Mouse (Mus musculus): ENCODE measurements around the gene Egln2.
A peak's percentile ranks its signal among the peaks of the same experiment; 100 is the strongest.

Egln2 gene

GRCm38 (mm10) chr7:27166614-27167474 lies at the start of gene Egln2:
Gene Egln2 (minus strand): TSS chr7:27166802.
- peak; percentile 95 to 97 for DNase-seq

GRCm38 (mm10) chr7:27212626-27213025 lies 46.0 kb upstream of the Egln2 start:
- no peak for DNase-seq

GRCm38 (mm10) chr7:27203730-27204449 lies 37.3 kb upstream of the Egln2 start:
- DNase-seq: peak; percentile 52 to 54

GRCm38 (mm10) chr7:27198779-27199178 lies 32.2 kb upstream of the Egln2 start:
- DNase-seq: no peak

- DNase-seq: no peak
Measured at GRCm38 (mm10) chr7:27198355-27198754, 31.8 kb upstream of the Egln2 start.

GRCm38 (mm10) chr7:27197634-27198033 lies 31.0 kb upstream of the Egln2 start:
- DNase-seq: no peak

- no peak for DNase-seq
Measured at GRCm38 (mm10) chr7:27197136-27197535, 30.5 kb upstream of the Egln2 start.

- DNase-seq: peak; percentile 92 to 95
Measured at GRCm38 (mm10) chr7:27195681-27196611, 29.3 kb upstream of the Egln2 start, which contains the start of the genes BC024978 and Snrpa. Gene BC024978 (plus strand): TSS chr7:27195781. Gene Snrpa (minus strand): TSS chr7:27196271.

- DNase-seq: no peak
Measured at GRCm38 (mm10) chr7:27193731-27194130, 27.1 kb upstream of the Egln2 start.

- no peak for DNase-seq
Measured at GRCm38 (mm10) chr7:27192434-27192833, 25.8 kb upstream of the Egln2 start.

- DNase-seq: no peak
Measured at GRCm38 (mm10) chr7:27189271-27189931, 22.8 kb upstream of the Egln2 start.

- no peak for DNase-seq
Measured at GRCm38 (mm10) chr7:27185986-27186385, 19.4 kb upstream of the Egln2 start.

GRCm38 (mm10) chr7:27184964-27185363 lies 18.4 kb upstream of the Egln2 start:
- DNase-seq: no peak

- no peak for DNase-seq
Measured at GRCm38 (mm10) chr7:27182498-27182897, 15.9 kb upstream of the Egln2 start.

- DNase-seq: no peak
Measured at GRCm38 (mm10) chr7:27180837-27181695, 14.5 kb upstream of the Egln2 start, which contains the start of the genes Gm21983 and Mia. Gene Gm21983 (minus strand): TSS chr7:27181086. Gene Mia (minus strand): TSS chr7:27181157.

- DNase-seq: peak in 1 of 2 experiments; percentile 29
Measured at GRCm38 (mm10) chr7:27180036-27180435, 13.4 kb upstream of the Egln2 start.

GRCm38 (mm10) chr7:27179217-27179918 lies 12.8 kb upstream of the Egln2 start:
- no peak for DNase-seq

- peak; percentile 99 for DNase-seq
Measured at GRCm38 (mm10) chr7:27178324-27179216, 12.0 kb upstream of the Egln2 start, which contains the start of gene Rab4b. Gene Rab4b (minus strand): TSS chr7:27178896.

GRCm38 (mm10) chr7:27177942-27178323 lies 11.3 kb upstream of the Egln2 start:
- DNase-seq: no peak

Data from cerebellum, postnatal 36 days (tissue).